Mouse (Mus musculus) WW6 (cell line): Measurements from ENCODE around the gene Cdpf1.

ENCODE experiments used
- DNase-seq: peaks from one replicate; pipeline ENCODE4 v3.0.0-alpha.2; 2013; ENCODE audit warnings: low read depth, low spot score

Gene Cdpf1

DNA sequence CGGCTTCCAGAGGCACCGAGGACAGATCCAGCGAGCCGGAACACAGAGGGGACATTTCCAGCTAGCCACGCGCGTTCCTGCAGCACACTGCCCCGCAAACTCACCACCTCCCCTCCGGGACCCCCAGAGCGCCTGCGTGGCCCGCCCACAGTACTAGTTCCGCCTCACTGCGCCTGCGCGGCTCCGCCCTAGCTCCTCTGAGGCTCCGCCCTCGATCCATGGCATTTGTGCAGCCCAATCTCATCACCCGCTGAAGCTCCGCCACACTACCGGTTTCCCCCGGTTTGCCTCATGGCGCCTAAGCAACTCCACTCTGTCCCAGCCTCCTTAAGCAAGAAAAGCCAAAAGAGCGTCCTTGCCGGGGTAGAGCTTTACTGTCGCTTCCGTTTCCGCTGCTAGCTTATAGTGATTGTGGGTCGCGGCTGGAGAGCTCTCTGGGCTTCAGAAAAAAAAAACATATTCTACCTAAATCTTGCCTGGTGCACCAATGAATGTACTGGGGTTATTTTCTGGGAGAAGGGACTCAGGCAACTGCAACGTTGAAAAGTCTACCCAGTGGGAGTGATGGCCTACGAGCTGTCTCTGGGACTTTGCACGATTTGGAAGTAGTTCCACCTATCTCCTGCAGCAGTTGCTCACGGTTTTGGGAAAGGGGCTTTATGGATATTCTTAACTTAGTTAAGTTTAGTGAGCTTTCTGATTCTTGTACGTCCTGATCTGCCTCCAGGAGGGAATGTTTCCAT, at the start of gene Cdpf1:
Gene Cdpf1, minus strand, starts transcription at position 163 of the 743 bp plus-strand sequence.
- peak; percentile 77 for DNase-seq

DNA sequence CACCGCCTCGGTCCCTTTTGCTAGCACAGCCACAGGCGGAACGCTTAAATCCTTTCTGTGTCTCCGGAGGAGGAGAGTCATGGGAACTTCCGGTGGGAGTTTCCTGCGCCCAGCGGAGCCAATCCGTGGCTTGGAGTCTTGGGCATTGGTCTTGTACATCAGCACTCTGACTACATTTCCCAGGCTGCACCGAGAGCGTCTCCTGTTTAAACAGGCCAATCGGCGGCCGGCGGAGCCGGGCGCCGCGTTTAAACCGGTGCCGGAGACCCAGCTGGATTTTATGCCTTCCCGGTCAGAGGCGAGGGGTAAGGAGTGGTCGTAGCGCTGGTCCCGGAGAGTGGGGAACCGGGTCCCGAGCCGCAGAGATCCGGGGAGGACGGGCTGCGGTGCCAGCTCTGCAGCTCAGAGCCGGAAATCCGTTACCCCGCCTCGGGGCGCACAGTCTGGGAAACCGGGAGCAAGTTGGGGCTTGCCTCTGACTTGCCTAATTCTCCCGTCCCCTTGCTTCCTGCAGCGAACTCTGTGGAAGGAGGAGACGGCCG, 48.1 kb upstream of the Cdpf1 start, which contains the start of gene Gtse1:
Gene Gtse1, plus strand, starts transcription at position 256 of the 542 bp plus-strand sequence.
- DNase-seq, result peak; percentile 89

DNA sequence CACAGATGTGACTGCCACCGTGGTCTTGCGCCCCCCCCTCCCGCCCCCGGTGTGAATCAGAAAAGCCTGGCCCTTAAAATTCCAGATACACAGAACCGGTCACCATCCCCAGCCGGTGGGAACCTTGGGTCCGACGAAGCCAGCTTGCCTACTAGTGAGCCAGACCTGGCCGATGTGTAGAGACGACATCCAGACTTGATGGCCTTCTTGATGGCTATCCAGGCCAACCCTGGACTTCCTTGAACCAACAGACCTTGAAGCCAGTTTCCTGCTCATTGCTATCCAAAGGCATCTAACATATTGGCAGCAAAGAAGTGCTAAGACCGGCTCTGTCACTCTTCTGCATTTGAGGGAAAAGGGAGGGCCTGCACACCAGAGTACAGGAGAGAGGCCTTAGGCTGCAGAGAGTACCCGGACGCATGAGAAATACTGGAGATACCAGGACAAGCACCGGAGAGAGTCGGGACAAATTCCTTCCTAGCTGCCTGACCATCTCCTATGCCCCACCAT, 47.5 kb upstream of the Cdpf1 start:
- no peak for DNase-seq

DNA sequence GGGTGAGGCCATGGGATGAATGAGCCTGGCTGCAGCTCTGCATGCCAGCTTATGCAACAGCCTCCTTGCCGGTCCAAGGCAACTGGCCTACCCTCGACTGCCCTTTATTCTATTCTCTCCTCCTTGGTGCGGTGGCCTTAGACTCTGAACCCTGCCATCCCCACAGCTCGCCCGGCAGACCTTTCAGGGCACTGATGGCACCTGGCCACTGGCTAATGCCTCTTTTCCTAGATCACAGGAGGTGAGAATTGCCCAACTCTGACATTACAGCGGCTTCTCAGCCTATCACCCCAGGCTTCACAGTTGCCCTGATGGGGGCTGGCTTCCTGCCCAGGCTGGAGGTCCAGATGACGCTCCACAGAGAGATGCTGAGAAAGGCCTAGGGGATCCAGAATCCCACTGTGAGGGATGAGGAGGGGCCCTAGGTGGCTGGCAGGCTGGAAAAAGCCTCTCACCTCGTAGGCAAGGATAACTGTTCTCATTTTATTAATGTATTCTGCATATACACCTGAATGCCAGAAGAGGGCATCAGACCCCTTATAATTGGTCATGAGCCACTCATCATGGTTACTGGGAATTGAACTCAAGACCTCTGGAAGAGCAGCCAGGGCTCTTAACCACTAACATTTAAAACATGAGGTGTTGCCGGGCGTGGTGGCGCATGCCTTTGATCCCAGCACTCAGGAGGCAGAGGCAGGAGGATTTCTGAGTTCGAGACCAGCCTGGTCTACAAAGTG, 40.3 kb upstream of the Cdpf1 start:
- DNase-seq, result no peak

DNA sequence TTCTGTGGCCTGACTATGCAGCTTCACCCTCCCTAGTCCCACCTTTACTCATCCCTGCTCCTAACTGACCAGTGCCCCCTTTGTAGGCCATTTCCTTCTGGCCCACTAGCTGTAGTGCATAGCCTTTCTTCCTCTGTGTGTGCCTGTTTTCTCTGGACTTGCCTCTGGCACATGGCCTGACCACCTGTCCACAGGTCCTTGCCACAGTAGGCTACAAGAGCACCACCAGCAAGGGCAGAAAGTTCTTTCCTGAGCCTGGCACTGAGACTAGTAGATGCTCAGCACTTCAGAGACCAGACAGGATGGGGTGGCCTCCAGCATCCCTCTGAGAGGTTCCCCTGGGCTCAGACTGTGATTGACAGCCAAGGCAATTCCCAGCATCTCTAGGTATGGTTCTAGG, 33.6 kb upstream of the Cdpf1 start:
- no peak for DNase-seq

DNA sequence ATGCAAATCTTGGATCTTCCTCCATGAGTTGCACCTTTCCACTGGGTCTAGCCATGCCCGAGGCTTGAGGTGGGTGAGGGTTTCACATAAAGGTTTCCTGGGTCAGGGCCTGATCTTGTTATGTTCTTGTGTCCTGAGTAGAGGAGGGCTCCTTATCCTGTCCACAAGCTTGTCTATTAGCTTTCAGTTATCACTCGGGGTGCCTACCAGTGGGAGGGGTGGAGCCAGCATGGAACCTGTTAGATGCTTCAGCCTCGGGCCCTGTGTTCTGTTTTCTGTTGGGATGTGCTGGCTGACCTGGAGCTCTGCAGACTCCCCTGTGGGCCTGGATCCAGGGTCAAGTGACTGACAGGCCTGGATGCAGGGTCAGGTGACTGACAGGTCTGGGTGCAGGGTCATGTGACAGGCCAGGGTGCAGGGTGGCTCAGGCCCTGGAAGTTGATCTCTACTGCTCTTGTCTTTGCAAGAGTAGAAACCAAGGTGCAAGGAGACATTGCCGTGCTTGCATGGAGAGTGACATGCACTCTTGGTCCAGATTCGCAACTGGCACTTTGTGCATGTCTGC, 30.4 kb upstream of the Cdpf1 start:
- no peak for DNase-seq

DNA sequence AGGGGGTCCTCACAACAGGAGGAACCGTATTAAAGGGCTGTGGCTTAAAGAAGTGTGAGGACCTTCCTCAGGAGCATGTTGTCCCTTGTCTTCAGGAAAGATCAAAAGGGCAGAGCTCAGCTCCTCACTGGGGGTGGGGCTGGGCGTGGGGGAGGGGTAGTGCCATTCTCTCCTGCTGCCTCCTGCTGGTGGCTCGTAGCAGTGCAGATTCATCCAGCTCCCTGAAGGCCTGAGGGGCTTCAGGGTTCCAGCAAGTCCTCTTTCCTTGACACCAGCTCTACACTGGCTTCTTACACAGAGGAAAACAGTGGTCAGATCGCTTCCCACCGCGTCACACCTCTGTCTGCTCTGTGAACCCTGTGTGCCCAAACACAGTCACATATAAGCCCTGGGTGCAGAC, 29.5 kb upstream of the Cdpf1 start:
- no peak for DNase-seq

DNA sequence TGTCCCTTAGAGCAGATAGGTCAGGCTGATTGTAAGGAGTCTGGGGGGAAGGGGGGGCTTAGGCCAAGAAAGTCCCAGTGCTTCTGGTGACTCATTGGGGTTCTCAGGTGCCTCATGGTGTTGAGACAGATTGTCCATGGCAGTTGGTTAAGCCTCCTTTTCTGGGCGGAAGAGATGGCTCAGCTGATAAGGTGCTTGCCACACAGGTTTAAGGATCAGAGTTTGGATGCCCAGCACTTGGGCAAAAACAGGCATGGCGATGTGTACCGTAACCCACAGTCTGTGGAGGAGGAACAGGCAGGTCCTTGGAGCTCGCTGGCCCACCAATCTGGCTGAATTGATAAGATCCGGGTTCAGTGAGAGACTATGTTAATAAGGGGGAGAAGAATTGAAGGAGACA, 25.4 kb upstream of the Cdpf1 start:
- DNase-seq, result no peak

DNA sequence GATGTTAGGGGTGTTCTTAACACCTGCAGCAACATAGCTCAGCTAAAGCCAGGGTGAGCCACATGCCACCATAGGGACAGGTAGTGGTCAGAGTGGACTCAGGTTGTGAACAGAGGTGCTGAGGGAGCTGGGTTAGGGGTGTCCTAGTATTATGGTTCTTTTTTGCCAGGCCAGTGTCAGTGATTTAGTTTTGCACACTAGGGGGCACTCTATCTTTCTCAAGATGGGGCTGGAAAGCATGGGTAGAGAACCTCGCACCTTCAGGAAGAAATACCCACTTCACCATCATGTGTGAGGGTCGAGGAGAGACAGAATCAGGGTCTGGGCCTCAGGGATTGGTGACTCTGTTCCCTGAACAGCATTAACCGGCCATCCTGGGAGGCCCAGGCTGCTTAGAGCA, 23.8 kb upstream of the Cdpf1 start:
- no peak for DNase-seq

DNA sequence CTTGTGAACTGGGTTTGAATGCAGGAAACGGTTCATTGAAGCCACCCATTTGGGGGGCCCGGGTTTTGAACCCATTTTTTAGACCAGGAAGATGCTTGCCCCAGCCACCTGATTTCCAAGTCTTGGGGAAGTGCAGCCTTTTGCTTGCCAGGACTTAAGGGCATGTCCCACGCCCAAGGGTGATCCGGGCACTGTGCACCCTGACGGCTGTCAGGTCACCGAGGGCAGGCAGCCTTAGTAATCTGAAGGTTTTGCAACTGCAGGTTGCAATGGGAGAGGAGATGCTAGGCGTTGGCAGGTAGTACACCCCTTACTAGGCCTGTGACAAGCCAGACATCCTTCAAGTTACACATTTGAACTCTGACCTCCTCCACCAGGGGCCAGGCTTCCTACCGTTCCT, 21.1 kb upstream of the Cdpf1 start:
- no peak for DNase-seq

DNA sequence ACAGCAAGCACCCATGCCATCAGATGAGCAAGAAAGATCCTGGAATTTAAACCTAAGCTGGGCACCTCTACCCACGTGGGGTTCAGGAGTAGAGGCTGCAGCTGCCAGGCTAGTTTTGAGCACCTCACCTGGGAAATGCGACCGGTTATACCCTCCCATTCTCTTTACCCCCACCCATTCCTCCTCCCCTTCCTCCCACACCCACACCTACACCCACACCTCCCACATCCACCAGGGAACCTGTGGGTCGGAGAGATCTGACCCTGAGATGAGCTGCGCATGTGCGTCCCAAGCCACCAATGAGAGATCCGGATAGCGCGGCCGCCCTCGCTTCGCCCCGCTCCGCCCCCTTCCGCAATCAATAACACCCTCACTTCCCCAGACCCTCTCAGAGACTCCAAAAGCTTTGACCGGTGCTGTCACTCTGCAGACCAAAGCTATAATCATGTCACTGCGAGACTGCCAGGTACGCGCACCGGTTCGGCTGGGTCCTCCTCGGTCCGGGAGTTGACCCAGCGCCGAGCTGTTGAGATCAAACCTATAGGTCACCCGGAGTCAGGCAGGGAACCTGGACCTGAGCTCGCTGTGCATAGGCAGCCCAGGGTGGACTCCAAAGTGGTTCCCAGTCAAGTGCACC, 20.6 kb upstream of the Cdpf1 start, which contains the start of gene Ttc38:
Gene Ttc38, plus strand, starts transcription at position 353 of the 637 bp plus-strand sequence.
- DNase-seq, result no peak

DNA sequence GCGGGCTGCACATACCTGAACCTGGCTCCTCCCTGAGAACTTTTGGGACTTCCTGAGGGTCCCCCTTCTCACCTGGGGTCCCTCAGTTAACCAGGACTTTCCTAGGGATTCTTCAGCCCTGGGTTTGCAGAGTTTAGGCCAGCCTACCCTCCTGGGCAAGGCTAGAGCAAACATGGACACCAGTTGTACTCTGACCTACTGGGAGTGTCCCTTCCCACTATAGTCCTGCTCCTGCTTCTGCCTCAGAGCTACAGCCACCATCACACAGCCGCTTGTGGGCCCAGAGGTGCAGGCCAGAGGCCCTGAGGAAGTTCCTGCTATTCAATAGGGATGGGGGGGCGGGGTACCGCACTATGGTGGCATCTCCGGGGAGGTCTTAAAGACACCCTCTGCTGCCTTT, 18.0 kb upstream of the Cdpf1 start:
- DNase-seq, result no peak

DNA sequence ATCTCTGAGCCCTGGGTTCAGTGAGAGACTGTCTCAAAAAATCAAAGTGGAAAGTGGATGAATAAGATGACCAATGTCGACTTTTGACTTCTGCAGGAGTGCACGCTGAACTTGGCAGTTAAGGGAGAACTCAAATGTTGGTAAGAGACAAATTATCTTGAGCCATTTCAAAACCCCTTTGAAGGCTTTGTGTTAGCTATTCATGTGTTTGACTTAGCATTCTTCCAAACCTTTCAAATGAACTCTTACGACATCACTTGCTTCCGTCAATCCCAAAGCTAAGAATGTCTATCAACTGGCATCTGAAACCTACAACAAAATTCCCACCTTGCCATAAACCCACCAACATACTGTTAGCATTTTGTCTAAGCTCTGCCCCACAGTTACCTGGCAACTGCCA, 16.6 kb upstream of the Cdpf1 start:
- no peak for DNase-seq

DNA sequence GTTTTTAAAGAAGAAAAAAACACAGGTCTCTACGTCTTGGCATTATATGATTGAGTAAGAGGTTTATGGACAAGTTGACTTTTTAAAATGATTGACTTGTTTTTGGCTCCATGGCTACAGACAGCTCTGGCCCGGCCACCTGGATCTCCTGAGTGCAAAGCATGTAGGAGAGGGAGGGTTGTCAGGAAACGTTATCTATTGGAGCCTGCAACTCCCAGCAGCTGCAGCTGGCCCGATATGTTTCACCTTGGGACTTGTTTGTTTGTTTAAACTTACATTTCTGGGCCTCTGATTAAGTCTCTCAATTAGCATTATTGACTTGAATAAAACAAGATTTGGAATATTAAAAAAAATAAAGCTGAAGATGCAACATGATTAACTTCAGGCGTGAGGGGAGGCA, 15.2 kb upstream of the Cdpf1 start:
- no peak for DNase-seq

DNA sequence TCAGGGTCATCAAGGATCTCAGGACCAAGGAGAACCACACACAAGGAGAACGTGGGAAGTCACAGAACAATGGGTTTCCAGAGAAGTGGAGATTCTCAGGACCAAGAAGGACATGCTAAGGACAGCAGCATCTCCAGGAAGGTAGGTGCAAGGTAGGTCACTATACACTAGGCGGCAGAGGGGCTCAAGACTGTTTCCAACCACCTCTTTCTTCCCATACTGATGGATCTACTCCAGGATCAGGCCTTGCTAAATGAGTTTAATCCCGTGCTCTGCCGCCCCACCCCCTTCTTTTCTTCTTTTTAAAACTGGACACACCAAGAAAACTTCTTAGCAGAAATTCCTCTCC, 10.5 kb upstream of the Cdpf1 start:
- DNase-seq, result no peak

DNA sequence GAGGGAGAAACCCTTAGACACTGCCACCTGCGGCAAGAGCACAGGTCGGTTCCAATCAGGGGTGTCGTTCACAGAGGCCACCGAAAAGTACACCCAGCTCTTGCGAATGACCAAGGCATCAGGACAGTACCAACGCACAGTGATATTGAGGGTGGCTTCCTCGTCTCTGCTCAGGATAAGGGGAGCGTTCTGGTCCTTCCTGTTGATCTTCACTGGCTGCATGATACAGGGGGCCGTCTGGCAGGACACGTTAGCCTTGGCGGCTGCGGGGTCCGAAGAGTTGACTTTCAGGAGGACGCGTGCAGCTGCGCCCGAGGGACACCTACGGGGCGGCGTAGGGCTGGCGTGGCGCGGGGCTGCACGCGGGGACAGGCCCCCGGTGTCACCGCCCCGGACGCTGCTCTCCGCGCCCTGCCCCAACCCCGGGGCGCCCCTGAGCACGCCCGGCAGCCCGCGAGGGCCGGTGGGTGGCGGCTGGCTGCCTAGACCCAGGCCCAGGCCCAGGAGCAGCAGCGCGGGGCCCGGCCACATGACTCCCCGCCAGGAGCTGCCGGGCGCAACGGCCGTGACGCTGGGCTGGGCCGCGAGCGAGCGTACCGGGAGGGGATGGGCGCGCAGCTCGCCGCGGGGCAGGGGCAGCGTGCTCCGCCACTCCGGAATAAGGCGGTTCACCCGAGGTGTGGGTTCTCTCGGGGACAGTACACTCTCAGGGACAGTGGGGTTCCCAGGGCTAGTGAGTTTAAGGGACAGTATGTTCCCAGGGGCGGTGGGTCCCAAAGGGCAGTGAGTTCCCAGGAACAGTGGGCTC, 9.9 kb upstream of the Cdpf1 start, which contains the start of gene Pkdrej:
Gene Pkdrej, minus strand, starts transcription at position 532 of the 808 bp plus-strand sequence.
- no peak for DNase-seq

DNA sequence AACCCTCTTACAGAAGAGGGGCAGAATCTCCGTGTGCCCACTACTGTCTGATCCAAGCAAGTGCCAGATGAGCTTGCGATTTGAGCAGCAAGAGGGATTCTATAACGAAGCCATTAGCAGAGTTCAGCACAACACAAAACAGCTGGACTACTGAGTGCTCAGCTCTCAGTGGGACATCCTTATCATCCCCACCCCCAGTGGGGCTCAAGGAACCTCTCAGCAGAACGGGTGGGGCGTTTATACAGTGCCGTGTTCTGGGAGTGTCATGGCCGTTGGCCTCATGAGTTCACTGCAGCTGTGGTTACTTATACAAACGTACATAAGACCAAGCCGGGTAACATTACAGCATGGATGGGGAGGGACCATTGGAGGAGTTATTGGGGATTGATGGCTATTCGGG, 1.9 kb upstream of the Cdpf1 start:
- DNase-seq, result no peak

DNA sequence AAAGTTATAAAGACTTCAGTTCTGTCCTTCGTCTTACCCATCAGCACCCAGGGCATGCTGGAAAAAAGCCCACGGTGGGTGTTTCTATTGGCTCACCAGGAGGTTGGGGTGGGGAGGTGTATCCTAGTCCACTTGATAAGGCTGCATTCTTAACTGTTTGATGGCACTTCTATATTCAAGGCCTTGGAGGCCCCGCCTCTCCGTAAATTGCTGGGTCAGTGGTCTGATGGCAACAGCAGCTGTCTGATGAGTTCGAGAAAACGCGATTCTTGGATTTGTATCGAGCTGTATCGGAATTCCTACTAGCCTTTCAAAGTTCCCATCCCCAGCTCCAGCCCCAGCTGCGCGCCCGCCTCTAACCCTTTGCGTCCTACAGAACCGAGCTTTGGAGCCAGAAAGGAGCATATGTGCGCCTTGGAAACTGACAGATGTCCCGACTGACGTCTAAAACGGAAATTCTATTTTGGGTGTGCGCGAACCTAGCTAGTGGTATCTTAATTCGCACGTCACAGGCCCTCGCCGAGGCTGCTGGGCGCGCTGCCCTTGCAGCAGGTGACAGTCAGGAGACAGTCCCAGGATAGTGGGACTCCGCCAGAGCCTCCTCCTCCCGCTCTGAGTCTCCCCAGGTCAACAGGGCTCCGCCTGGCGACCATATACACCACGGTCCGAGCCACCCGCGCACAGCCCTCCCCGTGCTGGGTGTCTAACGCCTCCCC, 533 bp downstream of the Cdpf1 start:
- no peak for DNase-seq

DNA sequence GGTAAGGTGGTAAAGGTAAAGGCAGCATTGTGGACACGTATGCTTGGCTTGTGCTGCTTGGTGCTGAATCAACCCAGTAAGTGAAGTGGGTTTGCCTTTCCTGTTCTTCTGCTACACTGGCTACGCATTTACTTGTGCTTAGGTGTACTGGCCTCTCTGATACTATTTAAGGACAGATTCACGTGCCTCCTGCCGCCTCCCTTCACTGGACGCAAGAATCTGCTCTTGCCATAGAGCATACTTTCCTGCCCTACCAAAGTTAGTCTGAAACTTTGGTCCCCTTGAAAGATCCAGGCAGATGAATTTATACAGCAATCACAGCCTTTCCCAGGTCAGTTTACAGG, 1.1 kb downstream of the Cdpf1 start:
- DNase-seq, result no peak

DNA sequence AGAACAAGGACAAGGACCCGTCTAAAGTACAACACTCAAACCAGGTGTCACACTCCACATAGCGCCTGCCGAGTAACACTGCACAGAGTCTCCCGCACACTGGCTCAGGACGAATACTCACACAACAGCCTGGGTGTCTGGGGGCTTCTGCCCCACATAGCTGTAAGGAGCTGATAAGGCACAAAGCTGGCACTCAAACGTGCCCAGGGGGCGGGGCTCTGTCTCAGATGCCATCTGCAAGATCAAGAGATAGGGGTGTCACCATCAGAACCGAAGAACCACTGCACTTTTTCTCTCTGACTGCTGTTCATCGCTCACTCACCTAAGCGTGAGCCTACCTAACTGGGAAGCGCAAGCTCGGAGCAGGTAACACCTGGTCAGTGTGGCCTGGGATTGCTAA, 2.4 kb downstream of the Cdpf1 start:
- no peak for DNase-seq
